Mouse (Mus musculus) effector memory CD4-positive, alpha-beta T cell, adult 5 months (primary cell): ENCODE results near the gene Hsd17b13. TPM values are rescaled to one million over a fixed set of nuclear protein-coding genes. Genes with fewer than 3 reads are reported as not detected.

ENCODE experiments used
- polyA plus RNA-seq: library from polyadenylated mRNA; unstranded; fragments of 100-300 nt; shearing (Covaris generic); gene quantifications from one replicate; pipeline ENCODE4 v1.2.1, GENCODE M21; 2017

Hsd17b13 gene
- polyA plus RNA-seq, result not detected

GRCm38 (mm10) chr5:103977297-103977696 is at the start of gene Hsd17b13:
Gene Hsd17b13, minus strand, starts transcription at chr5:103977410.

GRCm38 (mm10) chr5:104021597-104022378 is 44.6 kb upstream of the Hsd17b13 start, which contains the start of gene Hsd17b11:
Gene Hsd17b11, minus strand, starts transcription at chr5:104021919.

DNA sequence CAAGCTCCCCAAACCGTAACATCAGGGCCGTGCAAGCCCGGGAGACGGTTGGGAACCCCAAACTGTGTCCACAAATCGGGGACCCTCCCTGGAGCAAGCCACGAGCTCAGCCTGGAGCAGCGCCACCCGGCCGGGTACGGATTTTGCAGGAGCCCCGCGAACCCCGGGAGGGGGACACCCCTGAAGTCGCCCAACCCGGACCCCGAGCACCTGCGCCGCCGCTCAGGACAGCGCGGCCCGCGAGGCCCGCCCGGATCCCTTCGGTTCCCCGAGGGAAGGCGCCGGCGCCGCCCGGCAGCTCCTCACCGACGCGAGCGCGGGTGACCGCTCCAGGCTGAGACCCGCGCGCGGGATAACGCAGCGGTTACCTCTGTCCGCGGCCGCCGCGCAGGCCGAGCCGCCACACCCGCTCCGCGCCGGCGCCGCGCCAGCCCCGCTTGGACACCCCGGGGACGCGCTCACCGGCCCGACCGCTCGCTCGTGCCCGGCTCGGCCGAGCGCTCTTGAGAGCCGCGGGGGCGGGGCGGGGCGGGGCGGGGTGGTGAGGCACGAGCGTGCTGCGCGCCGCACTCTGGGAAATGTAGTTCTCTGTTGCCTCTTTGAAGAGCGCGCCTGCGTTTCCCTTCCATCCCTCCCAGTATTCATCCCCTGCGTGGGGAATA is 66.3 kb downstream of the Hsd17b13 start, which contains the start of gene Klhl8:
Gene Klhl8 (minus strand): TSS at position 512 of the 662 bp plus-strand sequence.

Other genes starting within 250 kb of the Hsd17b13 start
- 2.7 TPM for gene Klhl8, start 66.2 kb downstream of the Hsd17b13 start, polyA plus RNA-seq
- 2.4 TPM for gene Hsd17b11, start 44.5 kb upstream of the Hsd17b13 start, polyA plus RNA-seq
- 46.1 TPM for gene Nudt9, start 68.9 kb upstream of the Hsd17b13 start, polyA plus RNA-seq
- not detected for gene Gm17660, start 100.2 kb upstream of the Hsd17b13 start, polyA plus RNA-seq
- gene Sparcl1, start 136.3 kb upstream of the Hsd17b13 start, polyA plus RNA-seq, result not detected
- gene Dspp, start 193.3 kb upstream of the Hsd17b13 start, polyA plus RNA-seq, result not detected
- not detected for gene Dmp1, start 225.2 kb upstream of the Hsd17b13 start, polyA plus RNA-seq